Mouse (Mus musculus): Measurements from ENCODE around the gene Zranb3. TPM values are rescaled to one million over a fixed set of nuclear protein-coding genes. Genes with fewer than 3 reads are reported as not detected.
"Not testable (repeated sequence)": the region's sequence is repeated elsewhere in the genome, so short reads cannot be mapped to it uniquely, and the experiment has no call there.

Gene Zranb3
- polyA plus RNA-seq, 1 experiment: 3.4 TPM

DNA sequence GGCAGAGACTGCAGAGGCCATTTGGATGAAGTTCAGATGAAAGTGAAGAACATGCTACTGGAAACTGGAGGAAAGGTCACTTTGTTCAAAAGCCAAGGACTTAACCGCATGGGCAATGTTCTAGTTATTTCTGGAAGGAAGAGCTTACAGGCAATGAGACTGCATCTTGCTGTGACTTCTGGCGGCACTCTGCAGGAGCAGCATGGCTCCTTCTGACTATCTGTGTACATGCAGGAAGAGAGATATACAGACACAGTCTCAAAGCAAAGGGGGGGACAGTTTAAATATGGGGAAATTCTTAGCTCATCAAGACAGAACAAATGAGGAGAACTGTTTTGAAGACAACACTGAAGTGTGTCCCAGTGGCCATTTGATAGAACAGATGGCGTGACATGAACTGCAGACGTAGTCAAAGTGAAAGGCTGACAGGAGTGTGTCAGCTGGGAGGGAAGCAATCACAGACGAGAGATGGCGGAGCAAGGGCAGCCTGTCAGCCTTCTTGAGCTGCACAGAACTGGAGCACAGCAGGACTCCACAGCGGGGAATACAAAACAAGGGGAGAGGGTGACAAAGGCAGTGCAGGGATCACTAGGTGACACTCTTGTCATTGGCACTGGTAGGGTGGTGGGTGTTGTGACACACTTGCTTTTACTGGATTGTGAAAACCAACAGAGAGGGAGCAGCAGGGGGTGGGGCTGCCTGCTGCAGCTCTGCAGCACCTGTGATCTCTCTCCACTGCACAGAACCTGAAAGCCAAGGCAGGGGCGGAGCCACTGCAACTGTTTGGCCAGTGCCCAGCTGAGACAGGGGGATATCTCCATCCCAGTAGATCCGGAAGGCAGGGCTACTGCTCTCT lies 112.7 kb downstream of the Zranb3 start:
- no peak for DNase-seq (ENCODE audit: low spot score)

DNA sequence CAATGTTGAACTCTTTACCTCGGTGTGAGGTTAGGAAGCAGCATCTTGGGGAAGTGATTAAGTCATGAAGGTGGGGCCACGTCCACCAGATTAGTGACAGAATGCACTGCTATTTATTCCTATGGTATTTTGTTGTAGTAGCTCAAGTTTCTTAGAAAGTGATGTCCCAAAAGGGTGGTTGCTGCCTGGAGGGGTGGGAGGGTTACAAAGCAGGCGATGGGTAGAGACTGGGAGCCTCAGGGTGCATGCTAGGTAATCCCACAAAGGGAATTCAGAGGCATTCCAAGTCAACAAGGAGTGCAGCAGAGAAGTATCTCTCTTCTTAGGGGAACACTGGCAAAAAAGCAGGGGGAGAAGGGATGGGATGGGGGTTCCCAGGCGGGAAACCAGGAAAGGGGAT lies 113.5 kb downstream of the Zranb3 start:
- DNase-seq (ENCODE audit: low spot score): no peak

DNA sequence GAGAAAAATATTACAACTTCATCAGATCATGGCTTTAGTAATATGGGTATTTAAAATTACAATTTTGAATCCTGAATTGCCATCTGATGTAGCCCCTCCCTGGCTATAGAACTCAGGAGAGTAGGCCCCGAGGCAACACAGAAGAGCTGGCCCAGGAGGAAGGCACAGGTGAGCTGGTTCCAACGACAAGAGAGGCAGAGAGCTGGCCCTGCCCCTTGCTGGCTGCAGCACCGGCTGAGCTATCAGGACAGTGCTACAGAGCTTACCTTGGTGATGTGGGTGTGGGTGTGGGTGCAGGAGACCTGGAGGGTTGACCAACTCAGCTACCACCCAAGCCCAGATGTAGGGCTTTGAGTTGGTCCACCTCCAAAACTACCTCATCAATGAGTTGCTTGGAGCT lies 114.6 kb downstream of the Zranb3 start:
- no peak for DNase-seq (ENCODE audit: low spot score)

DNA sequence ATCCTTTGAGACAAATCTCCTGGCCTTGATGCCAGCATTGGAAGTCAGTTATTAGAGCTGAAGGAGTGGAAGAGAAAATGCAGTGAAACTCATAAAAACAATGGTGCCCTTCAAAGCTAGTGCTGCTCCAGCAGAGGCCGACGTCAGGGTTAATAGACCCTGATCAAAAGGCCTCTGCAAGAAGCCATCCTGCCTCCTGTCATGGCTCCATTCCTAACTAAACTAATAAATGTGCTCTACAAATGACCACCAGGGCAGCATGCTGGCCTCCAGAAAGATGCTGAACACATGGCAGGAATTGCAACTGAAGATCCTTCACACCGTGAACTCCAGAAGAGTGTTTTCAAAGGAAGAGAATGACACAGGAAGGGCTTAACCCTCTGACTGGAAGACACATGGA lies 117.5 kb downstream of the Zranb3 start:
- no peak for DNase-seq (ENCODE audit: low spot score)

DNA sequence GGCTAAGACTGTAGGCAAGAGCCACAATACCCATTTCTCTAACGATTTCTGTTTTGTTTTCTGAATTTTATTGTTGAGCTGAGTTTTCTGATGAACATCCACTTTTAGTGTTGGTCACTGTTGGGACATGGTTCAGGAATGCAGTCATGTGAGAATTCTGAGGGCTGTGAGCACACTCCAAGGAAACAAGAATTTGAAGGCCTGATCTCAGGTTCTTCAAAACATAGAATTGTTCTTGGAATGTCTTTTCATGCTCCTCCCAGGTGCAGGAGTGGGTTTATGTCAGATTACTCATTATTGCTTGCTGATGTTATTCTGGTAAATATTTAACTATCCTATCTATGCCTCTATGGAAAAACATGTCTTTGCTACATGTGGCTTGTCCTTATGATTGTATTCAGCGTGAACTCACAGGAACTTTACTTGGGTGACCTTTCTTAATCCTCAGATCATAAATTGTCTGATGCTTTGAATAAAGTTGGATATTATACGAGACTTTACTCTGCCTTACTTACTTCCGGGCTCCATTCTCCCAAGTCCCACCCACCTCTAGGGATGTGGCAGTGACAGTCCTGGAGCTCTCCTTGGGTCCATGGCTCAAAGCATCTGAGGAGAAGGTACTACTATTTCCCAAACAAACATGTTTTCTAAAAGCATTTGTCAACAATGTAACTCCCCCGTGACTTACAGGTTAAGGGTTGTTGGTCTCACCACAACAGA lies 119.4 kb downstream of the Zranb3 start:
- DNase-seq (ENCODE audit: low spot score): no peak

DNA sequence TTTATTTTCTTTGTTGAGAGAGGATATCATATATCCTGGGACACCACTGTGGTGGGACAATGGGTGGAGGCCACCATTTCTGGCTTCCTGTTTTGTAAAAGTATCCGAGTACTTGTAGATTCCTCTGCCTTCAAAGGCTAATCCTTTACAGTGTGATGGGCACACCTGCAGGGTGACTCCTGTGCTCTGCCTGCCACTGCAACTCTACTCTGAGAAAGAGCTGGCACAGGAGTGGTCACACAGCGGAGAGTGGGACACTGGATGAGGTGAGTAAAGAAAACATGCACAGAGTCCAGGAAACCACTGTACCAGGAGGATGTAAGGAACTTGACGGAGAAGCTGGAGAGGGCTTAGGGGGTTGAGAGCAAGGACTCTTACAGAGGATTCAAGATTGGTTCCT lies 120.6 kb downstream of the Zranb3 start:
- DNase-seq (ENCODE audit: low spot score): no peak

DNA sequence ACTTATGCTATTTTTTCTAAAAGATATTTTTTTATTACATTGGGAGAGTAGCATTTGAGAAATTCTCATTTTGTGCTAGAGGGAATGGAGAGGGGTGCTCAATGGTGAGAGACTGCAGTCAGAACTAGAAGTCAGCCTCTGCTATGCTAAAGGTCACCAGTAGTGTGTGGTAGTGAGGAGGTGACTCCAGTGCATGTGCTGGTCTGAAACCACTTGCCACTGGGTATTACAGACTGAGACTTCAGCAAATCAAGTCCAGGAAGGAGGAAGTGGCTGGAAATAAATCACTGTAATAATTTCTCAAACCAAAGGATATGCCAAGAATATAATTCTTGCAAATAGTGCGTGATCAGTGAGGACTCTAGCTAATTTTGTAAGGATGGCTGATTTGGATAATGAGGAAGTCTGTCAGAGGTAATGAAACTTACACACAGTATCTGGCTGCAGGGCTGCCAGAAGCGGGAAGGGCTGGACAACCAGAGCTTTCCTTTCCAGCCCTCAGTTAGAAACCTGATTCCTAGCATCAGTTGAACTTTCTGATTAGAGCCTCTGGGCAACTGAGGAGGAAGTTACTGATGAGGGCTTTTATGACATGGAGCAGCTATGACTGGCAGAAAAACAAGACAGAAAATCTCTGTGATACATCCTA lies 121.8 kb downstream of the Zranb3 start:
- no peak for DNase-seq (ENCODE audit: low spot score)

DNA sequence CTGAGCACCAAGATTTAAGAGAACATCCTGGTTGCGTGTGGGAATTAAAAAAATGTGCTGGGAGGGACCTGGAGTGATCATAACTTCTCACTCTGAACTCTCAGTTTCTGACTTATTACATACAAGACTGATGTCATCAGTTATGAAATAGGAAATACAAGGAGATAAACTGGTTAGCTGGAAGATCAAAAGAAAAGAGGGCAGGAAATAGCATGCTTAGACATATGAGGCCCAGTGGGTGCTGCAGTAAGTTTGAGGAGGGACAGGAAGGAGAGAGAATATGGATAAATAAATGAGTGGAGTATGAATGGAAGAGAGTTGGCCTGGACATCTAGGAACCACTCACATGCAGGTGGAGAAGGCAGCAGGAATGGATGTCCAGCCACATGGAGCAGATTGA lies 124.7 kb downstream of the Zranb3 start:
- no peak for DNase-seq (ENCODE audit: low spot score)

DNA sequence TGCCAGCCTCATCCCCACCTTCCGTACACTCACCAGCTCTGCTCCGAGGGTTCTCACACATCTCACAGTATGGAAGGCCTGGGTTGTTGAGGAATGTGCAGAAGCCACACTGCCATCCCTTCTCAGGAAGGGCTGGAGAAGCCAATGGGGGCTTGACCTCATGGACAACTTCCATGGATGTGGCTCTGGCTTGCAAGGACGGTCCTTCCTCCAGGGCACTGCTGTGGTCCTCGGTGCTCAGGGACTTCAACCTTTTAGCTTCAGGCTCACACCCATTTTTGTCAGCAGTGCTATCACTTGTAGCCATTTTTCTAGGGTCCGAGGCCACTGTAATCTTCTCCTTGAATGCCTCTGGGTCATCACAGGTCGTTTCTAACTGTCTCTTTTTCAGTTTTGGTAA lies 126.7 kb downstream of the Zranb3 start:
- DNase-seq (ENCODE audit: low spot score): no peak

DNA sequence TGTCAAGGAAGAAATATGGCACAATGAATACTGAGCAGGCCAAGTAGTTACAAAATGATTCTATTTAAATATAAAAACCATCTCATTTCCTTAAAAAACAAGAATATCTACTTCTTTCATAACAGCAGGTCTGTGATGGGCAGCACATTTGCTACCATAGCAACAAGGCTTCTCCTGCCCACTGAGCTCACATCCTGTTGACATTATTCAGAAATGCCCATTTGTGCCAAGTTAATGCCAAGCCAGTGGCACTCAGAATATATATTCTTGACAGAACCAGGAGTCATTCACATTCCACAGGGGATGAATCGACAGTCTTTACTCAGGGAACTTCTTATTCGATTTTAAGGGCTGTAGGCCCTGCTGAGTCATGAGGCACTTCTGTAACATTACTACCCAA lies 127.2 kb downstream of the Zranb3 start:
- DNase-seq (ENCODE audit: low spot score): no peak

DNA sequence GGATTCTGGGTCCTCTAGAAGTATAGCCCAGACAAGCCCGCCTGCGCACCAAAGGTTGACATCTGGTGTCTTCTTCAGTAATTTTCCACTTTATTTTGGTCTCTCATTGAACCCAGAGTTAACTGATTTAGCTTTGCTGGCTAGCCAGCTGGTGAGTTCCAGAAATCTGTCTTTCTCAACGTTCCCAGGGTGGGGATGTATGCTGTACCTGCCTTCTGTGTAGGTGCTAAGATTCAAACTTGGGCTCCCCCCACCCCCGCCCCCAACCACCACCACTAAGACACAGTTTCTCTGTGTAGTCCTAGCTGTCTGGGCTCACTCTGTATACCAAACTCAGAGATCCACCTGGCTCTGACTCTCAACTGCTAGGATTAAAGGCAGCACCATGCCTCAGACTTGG lies 128.8 kb downstream of the Zranb3 start:
- no peak for DNase-seq (ENCODE audit: low spot score)

DNA sequence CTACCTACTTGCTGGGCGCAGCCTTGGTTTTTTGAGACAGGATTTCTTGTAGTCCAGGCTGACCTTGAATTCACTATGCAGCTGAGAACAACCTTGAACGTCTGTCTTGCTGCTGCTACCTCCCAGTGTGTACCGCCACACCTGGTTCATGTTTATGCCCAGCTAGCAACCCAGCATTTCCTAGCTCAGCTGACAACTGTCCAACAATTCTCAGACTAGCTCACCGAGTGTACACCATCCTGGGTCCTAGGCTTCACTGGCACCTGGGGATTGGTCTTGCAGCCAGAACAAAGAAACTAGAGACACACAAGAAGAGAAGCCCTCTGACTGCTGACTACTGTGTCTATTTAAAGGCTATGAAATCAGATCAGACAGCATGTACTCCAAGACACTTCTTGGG lies 132.0 kb downstream of the Zranb3 start:
- no peak for DNase-seq (ENCODE audit: low spot score)

DNA sequence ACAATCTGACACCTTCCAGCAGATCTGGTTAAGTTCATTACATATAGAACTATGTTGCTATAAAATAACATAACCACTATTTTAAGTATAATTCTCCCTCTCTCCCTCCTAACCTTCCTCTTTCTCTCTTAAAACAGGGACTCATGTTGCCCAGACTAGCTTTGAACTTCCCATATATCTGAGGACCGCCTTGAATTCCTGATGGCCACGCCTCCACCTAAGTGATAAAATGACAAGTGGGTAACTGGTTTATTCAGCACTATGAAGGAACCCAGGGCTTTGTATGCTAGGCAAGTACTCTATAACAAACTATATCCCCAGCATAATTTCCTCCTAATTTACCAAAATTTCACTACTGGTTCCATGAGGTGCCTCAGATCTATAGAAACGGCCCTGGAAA lies 139.5 kb downstream of the Zranb3 start:
- no peak for DNase-seq (ENCODE audit: low spot score)

DNA sequence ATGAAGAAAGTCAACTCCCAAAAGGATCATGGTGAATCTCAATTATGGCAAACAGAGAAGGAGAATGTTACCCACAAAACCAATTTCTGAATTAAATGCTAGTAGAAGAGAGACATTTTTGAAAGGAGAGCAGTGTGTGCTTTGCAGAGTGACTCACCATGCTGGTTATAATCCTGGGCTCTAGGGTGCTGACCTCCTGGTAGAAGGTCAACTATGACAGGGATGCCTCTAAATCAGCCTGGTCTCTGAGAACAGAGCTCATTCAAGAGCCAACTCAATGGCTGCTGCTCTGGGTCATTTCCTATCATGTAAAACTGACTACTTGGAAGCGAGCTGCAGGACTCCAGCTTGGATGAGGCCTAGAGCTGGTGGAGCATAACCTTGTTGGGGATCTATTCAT lies 141.7 kb downstream of the Zranb3 start:
- no peak for DNase-seq (ENCODE audit: low spot score)

DNA sequence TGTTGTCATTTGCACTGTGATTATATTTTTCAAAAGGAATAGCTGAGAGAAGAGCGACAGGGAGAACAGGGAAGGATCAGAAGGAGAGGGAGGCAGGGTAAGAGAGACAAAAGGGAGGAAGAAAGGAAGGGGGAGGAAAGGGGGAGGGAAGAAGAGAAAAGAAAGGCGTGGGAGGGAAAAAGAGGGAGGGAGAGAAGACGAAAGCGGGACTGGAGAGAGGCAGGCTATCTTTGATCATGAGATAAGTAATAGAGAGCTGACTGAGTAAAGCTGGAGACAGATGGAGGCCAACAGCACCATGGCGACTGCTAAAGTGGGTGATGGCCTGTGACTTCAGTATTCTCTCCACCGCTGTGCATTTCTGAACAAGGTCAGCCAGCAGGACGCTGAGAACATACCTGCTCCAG lies 143.5 kb downstream of the Zranb3 start:
- DNase-seq (ENCODE audit: low spot score): no peak

DNA sequence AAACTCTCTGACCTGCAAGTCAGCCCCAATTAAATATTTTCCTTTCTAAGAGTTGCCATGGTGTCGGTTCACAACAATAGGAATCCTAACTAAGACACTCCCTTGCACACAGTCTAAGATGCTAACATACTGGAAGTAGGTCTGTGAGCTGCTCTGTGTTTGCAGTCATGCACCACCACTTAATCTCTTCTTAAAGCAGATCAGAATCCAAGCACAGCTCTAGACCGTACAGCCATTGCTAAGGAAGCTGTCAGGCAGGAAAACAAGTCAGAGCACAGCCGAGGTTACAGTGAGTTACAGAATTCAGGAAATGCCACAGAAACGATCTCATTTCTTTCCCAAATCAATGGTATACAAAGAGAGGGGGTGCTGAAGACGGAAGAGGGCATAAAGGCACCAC lies 144.0 kb downstream of the Zranb3 start:
- DNase-seq (ENCODE audit: low spot score): no peak

DNA sequence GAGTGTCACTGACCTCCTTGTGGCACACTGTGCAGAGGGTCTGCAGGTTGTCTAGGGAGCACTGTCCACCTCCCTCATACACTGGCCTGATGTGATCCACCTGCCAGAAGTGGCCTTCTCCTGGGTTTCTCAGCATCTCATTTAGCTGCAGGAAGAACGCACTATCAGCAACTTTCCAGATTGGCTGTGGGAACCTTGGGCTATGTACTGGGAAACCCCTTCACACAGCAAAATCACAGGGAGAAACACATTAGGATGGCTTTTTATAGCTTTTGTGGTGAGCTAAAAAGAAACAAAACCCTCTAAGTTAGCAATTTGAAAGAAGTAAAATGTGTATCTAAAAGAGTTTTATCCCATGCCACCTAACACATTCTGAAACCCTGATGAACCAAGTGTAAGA lies 146.3 kb downstream of the Zranb3 start:
- DNase-seq (ENCODE audit: low spot score): no peak

DNA sequence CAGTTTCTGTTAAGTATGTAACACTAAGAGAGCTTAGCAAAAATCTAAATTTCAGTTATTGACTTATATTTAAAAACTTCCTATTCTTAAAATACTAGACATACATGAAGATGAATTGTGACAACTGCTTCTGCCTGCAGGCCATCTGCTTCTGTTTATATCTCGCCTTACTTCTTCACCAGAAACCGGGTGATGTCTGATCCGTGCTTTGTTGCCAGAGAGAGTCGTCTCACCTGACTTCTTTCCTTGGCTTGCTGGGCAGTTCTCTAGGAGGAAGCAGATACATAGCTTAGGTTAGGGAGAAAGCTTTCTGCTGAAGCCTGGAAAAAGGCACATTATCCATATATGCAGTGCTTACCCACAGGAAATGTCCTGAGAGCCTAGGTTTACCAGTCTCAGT lies 148.0 kb downstream of the Zranb3 start:
- DNase-seq (ENCODE audit: low spot score): no peak

DNA sequence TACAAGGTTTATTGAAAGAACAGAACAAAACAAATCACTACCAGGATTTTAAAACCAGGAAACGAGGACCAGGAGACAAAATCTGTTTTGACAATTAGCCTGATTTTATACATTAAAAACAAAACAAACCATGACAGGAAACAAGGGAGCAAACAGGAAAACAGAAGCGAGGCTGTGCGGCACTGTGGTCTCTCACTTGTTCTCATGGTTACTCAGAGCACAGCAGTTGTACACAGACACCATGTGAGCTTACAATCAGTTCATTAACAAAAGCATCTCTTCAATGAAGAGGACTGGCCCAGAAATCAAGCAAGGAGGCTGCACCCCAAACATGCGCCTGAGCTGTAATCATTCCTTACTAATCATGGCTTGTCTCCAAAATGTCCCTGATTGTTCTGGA lies 148.6 kb downstream of the Zranb3 start:
- not testable (repeated sequence) for DNase-seq (ENCODE audit: low spot score)

DNA sequence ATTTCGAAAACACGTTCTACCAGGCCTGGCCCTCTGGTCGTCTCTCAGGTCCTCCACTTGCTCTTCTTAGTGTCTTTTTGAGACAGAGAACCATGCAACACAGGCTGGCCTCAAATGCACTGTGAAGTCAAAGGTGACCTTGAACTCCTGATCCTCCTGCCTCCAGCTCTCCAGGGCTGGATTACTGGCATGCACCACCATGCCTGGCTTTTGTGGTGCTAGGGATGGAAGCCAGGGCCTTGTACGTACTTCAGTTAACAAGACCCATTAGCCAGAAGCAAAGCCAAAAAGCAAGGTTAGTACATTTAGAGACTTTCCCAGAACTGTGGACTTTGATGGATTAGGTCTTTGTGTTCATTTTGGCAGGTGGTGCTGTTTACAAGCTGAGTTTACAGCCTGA lies 150.6 kb downstream of the Zranb3 start:
- no peak for DNase-seq (ENCODE audit: low spot score)

DNA sequence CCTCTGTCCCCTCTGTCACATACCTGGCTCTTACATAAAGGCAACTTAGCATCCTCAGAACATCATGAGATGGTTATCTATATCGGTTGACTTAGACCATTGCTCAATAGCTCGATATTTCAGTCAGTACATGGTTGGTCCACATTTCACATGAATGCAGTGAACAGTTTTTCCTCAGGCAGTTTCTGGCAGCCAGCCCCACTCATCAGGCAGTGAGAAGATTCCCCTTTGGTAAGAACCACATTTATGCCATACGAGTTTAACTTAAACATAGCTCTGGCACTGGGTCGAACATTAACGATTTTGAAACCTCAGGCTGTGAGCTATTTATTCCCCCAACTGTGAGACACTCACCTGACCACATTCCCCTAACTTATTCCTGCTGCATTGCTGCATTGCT lies 154.1 kb downstream of the Zranb3 start:
- no peak for DNase-seq (ENCODE audit: low spot score)

DNA sequence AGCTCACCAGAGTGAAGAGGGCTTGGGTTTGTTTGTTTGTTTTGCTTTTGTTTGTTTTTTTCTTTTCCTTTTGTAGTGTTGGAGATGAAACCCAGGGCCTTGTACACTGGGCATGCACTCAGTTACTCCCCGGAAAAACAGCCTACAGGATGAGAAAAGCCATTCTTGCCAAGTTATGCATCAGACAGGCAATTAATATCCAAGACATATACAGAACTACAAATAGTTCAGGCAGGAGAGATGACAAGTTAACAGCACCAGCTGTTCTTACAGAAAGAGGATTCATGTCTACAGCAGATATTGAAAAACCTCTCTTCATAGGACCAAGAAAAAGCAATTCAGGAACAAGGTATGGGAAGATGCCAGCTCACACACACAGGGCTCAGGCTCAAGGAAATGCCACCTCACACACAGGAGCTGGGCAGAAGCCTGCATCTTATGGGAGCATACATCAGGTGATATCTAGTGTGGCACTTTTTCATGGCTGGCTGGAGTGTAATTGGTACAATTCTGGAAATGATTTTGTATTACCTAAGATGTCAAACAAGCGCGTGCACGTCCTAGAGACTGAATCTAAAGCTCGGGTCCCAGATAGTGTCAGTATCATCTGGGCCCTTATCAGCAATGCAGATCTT lies 156.1 kb downstream of the Zranb3 start:
- no peak for DNase-seq (ENCODE audit: low spot score)

Measured in urinary bladder, adult 2 months (tissue).